Mouse (Mus musculus) CD4-positive naive resting alpha-beta T cell, adult 76 days (primary cell): ENCODE data around the gene Gm7735. TPM values are rescaled to one million over a fixed set of nuclear protein-coding genes. Genes with fewer than 3 reads are reported as not detected.

Experiments used
- total RNA-seq: library from RNA; stranded (reverse); gene quantifications from one replicate; pipeline ENCODE4 v1.2.4, GENCODE M21; 2023

The Gm7735 gene
- total RNA-seq = not detected

DNA sequence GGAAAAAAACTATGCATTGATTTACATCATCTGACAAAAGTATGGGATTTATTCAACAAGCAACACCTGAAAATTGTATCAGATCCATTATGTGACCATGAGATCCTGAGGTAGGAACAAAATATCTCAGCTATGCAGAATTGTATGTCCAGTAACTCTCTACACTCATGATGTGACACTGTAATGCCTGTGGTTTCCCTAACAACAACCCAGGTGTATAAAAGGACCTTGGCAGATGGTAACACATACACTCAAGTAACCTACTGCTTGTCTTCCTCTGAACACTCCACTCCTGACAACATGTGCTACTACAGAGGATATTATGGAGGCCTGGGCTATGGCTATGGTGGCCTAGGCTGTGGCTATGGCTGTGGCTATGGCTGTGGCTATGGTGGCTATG lies at the start of gene Gm7735:
TSS of gene Gm7735 (plus strand) at position 301 of the 400 bp plus-strand sequence.

GRCm38 (mm10) chr16:89140551-89140950 lies 28.7 kb upstream of the Gm7735 start, which contains the start of gene Gm6358:
Gene Gm6358, plus strand, starts transcription at chr16:89140851.

DNA sequence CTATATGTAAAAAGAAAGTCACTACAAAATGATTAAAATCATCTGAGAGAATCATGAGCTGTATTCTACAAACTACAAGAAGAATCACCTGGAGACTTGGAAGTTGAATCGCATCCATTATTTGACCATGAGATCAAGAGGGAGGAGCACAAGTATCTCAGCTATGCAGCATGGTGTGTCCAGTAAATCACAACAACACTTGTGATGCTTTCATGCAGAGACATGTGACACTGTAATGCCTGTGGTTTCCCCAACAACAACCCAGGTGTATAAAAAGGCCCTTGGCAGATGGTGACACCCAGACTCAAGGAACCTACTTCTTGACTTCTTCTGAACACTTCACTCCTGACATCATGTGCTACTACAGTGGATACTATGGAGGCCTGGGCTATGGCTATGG lies 18.5 kb upstream of the Gm7735 start, which contains the start of gene Gm10061:
TSS of gene Gm10061 (plus strand) at position 301 of the 400 bp plus-strand sequence.

GRCm38 (mm10) chr16:89157652-89158051 lies 11.6 kb upstream of the Gm7735 start, which contains the start of gene Gm9789:
Gene Gm9789, plus strand, starts transcription at chr16:89157952.

GRCm38 (mm10) chr16:89174435-89174834 lies 5.1 kb downstream of the Gm7735 start, which contains the start of gene 1110057P08Rik:
Gene 1110057P08Rik, plus strand, starts transcription at chr16:89174735.

GRCm38 (mm10) chr16:89205561-89205960 lies 36.3 kb downstream of the Gm7735 start, which contains the start of gene Krtap20-2:
Gene Krtap20-2, plus strand, starts transcription at chr16:89205861.

Other genes starting within 250 kb of the Gm7735 start
- gene Krtap19-9b, start 237.2 kb upstream of the Gm7735 start, total RNA-seq = not detected
- gene Krtap16-3, start 206.6 kb upstream of the Gm7735 start, total RNA-seq = not detected
- gene Krtap22-2, start 158.7 kb upstream of the Gm7735 start, total RNA-seq = not detected
- gene Gm10229, start 154.2 kb upstream of the Gm7735 start, total RNA-seq = not detected
- not detected for gene Krtap6-1, start 137.8 kb upstream of the Gm7735 start, total RNA-seq
- gene Gm10228, start 128.0 kb upstream of the Gm7735 start, total RNA-seq = not detected
- gene Krtap6-5, start 121.6 kb upstream of the Gm7735 start, total RNA-seq = not detected
- gene 1110025L11Rik, start 105.5 kb upstream of the Gm7735 start, total RNA-seq = not detected
- gene Krtap6-3, start 85.5 kb upstream of the Gm7735 start, total RNA-seq = not detected
- gene Gm6358, start 28.6 kb upstream of the Gm7735 start, total RNA-seq = not detected
- not detected for gene Gm10061, start 18.4 kb upstream of the Gm7735 start, total RNA-seq
- not detected for gene Gm9789, start 11.5 kb upstream of the Gm7735 start, total RNA-seq
- gene 1110057P08Rik, start 5.2 kb downstream of the Gm7735 start, total RNA-seq = not detected
- not detected for gene Krtap20-2, start 36.4 kb downstream of the Gm7735 start, total RNA-seq
- gene Krtap21-1, start 234.4 kb downstream of the Gm7735 start, total RNA-seq = not detected